Mouse (Mus musculus) liver, postnatal 0 days (tissue): ENCODE results near the gene Ubl5.

Source experiments
- CTCF ChIP-seq: sonication (generic); IDR thresholded peaks from 2 replicates; pipeline ENCODE4 v1.5.1; 2016; ENCODE audit warnings: antibody characterized with exemption, low read depth
- EP300 ChIP-seq: IDR thresholded peaks from 2 replicates; pipeline ENCODE4 v1.6.1; 2016; ENCODE audit warnings: antibody characterized with exemption, low read depth, mild to moderate bottlenecking

GRCm38 (mm10) chr9:20631332-20631731 is 11.3 kb upstream of the Ubl5 start:
- TF ChIP-seq CTCF = no peak
- no peak for TF ChIP-seq EP300
